Mouse (Mus musculus) adrenal gland (tissue): Measurements from ENCODE around the gene Nsmce1.

Source experiments
- intact Hi-C: fragments of 180-260 bp; cut with DNase I; formaldehyde crosslinking; loops from one replicate; pipeline ENCODE4 v1.15.1; 2025

Nsmce1 gene

GRCm38 (mm10) chr7:125492551-125492950 is 1.2 kb upstream of the Nsmce1 start:
- intact Hi-C loops = no loop called here

- intact Hi-C loops = no loop called here
Observed at GRCm38 (mm10) chr7:125491760-125492159, 364 bp upstream of the Nsmce1 start.

- intact Hi-C loops = no loop called here
Observed at GRCm38 (mm10) chr7:125489636-125490035, 1.8 kb downstream of the Nsmce1 start.

GRCm38 (mm10) chr7:125488706-125489105 is 2.7 kb downstream of the Nsmce1 start:
- intact Hi-C loops = no loop called here

GRCm38 (mm10) chr7:125487126-125487525 is 4.3 kb downstream of the Nsmce1 start:
- intact Hi-C loops = no loop called here

- intact Hi-C loops = no loop called here
Observed at GRCm38 (mm10) chr7:125486121-125486630, 5.2 kb downstream of the Nsmce1 start.

- intact Hi-C loops = no loop called here
Observed at GRCm38 (mm10) chr7:125484791-125485190, 6.6 kb downstream of the Nsmce1 start.

GRCm38 (mm10) chr7:125482886-125483285 is 8.5 kb downstream of the Nsmce1 start:
- intact Hi-C loops = no loop called here

GRCm38 (mm10) chr7:125482339-125482738 is 9.1 kb downstream of the Nsmce1 start:
- intact Hi-C loops = no loop called here

GRCm38 (mm10) chr7:125480518-125480917 is 10.9 kb downstream of the Nsmce1 start:
- intact Hi-C loops = no loop called here

- intact Hi-C loops = no loop called here
Observed at GRCm38 (mm10) chr7:125478391-125478984, 12.9 kb downstream of the Nsmce1 start.

GRCm38 (mm10) chr7:125475601-125476251 is 15.7 kb downstream of the Nsmce1 start:
- intact Hi-C loops = no loop called here

GRCm38 (mm10) chr7:125474535-125474934 is 16.9 kb downstream of the Nsmce1 start:
- intact Hi-C loops = no loop called here

GRCm38 (mm10) chr7:125471991-125472741 is 19.2 kb downstream of the Nsmce1 start:
- intact Hi-C loops = loop anchor here (2.0 kb wide), 1 partner anchor 167 kb away; no protein-coding TSS in a partner anchor

- intact Hi-C loops = loop anchor here (1.0 to 2.0 kb wide), 2 partner anchors 110 to 168 kb away; no protein-coding TSS in a partner anchor
Observed at GRCm38 (mm10) chr7:125470901-125471300, 20.5 kb downstream of the Nsmce1 start.

GRCm38 (mm10) chr7:125469937-125470336 is 21.5 kb downstream of the Nsmce1 start:
- intact Hi-C loops = loop anchor here (1.0 to 5.0 kb wide), 3 partner anchors 48 to 169 kb away; no protein-coding TSS in a partner anchor

GRCm38 (mm10) chr7:125462200-125462599 is 29.2 kb downstream of the Nsmce1 start:
- intact Hi-C loops = no loop called here

GRCm38 (mm10) chr7:125453671-125454070 is 37.7 kb downstream of the Nsmce1 start:
- intact Hi-C loops = no loop called here

- intact Hi-C loops = no loop called here
Observed at GRCm38 (mm10) chr7:125451078-125451477, 40.3 kb downstream of the Nsmce1 start.

- intact Hi-C loops = no loop called here
Observed at GRCm38 (mm10) chr7:125450678-125451077, 40.7 kb downstream of the Nsmce1 start.

GRCm38 (mm10) chr7:125444464-125445401 is 46.7 kb downstream of the Nsmce1 start, which contains the start of gene Kdm8:
Gene Kdm8 (plus strand): TSS chr7:125444676.
- intact Hi-C loops = no loop called here
